Mouse (Mus musculus): ENCODE data around the gene Kif3c. TPM values are rescaled to one million over a fixed set of nuclear protein-coding genes. Genes with fewer than 3 reads are reported as not detected.

Gene Kif3c
- polyA plus RNA-seq, 1 experiment from 2014 or later = 6.4 TPM

DNA sequence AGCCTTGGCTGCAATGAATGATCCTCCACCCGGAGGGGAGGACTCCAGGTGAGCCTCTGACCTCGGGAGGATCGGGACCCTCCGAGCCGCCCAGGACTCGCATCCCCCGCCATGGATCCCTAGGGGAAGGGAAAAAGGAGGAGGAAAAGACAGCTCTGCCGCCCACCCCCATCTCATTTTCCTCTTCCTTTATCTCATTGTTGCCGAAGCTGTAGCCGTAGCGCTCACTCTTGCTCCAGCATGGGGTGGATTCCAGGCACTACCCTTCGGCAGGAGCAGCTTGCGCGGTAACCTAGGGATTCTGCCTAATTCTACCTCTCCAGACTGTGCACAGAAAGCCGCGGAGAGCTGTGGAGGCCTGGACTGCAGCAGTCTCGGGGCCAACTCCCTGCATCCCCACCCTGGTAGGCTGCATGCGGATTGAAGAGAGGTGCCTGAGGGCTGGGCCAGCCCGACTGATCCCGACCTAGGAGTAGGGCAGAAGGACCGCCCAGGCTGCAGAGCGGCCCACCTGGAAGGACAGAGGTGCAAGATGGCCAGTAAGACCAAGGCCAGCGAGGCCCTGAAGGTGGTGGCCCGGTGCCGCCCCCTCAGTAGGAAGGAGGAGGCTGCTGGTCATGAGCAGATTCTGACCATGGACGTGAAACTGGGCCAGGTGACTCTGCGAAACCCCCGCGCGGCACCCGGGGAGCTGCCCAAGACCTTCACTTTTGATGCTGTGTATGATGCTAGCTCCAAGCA is 687 bp downstream of the Kif3c start:
- DNase-seq (ENCODE audit: low spot score) = peak; percentile 25
- no peaks in the 10 kb centered on the region for H3K27me3 ChIP-seq (ENCODE audit: insufficient read depth, low read length)
- H3K9ac ChIP-seq (ENCODE audit: low read depth, low read length) = peak overlapping the region; percentile 75
- no peak for TF ChIP-seq CTCF (IDR thresholded peaks at IDR 0.05; ENCODE audit: low read depth)
- H3K4me3 ChIP-seq (replicated peaks; ENCODE audit: low read depth, low read length) = peak overlapping the region; percentile 90
- peak overlapping the region; percentile 83 for H3K4me2 ChIP-seq (ENCODE audit: low read length)
- no peaks in the 10 kb centered on the region for H3K36me3 ChIP-seq (ENCODE audit: insufficient read depth, low read length)
- peaks cover 15% of the 10 kb centered on the region; the same call in 1 of the 2 replicates for H3K4me1 ChIP-seq (replicated peaks; ENCODE audit: insufficient read depth, low read length)
- peak; percentile 27; the same call in 1 of the 2 replicates for ATAC-seq (replicated peaks; ENCODE audit: low FRiP score, low read depth)
- H3K9me3 ChIP-seq (replicated peaks; ENCODE audit: low read length) = no peaks in the 10 kb centered on the region
- WGBS = 3% methylated on average over 31 of the region's 31 CpGs
- H3K27ac ChIP-seq = peak overlapping the region; percentile 25

DNA sequence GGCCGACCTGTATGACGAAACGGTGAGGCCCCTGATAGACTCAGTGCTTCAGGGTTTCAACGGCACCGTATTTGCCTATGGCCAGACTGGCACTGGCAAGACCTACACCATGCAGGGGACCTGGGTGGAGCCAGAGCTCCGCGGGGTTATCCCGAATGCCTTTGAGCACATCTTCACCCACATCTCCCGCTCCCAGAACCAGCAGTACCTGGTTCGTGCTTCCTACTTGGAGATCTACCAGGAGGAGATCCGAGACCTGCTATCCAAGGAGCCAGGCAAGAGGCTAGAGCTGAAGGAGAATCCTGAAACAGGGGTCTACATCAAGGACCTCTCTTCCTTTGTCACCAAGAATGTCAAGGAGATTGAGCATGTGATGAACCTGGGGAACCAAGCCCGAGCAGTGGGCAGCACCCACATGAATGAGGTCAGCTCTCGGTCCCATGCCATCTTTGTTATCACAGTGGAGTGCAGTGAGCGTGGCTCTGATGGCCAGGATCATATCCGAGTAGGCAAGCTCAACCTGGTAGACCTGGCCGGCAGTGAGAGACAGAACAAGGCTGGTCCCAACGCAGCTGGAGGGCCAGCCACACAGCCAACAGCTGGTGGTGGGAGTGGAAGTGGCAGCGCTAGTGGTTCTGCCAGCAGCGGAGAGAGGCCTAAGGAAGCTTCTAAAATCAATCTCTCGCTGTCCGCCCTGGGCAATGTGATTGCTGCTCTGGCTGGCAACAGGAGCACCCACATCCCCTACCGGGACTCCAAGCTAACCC is 1.4 kb downstream of the Kif3c start:
- H3K27me3 ChIP-seq (ENCODE audit: insufficient read depth, low read length) = no peaks in the 10 kb centered on the region
- TF ChIP-seq CTCF (IDR thresholded peaks at IDR 0.05; ENCODE audit: low read depth) = no peak
- H3K4me3 ChIP-seq (replicated peaks; ENCODE audit: low read depth, low read length) = peak overlapping the region; percentile 90
- ATAC-seq (replicated peaks; ENCODE audit: low FRiP score, low read depth) (0 out of 2 replicates have a peak, but pooled peaks have one; percentile 3), DNase-seq (ENCODE audit: low spot score) (no peak)
- H3K9ac ChIP-seq (ENCODE audit: low read depth, low read length) = peak overlapping the region; percentile 75
- H3K4me2 ChIP-seq (ENCODE audit: low read length) = peak overlapping the region; percentile 83
- peaks cover 22% of the 10 kb centered on the region; the same call in 1 of the 2 replicates for H3K4me1 ChIP-seq (replicated peaks; ENCODE audit: insufficient read depth, low read length)
- 66% methylated on average over 22 of the region's 22 CpGs for WGBS
- H3K36me3 ChIP-seq (ENCODE audit: insufficient read depth, low read length) = no peaks in the 10 kb centered on the region
- no peaks in the 10 kb centered on the region for H3K9me3 ChIP-seq (replicated peaks; ENCODE audit: low read length)
- H3K27ac ChIP-seq = no peak overlapping the region

DNA sequence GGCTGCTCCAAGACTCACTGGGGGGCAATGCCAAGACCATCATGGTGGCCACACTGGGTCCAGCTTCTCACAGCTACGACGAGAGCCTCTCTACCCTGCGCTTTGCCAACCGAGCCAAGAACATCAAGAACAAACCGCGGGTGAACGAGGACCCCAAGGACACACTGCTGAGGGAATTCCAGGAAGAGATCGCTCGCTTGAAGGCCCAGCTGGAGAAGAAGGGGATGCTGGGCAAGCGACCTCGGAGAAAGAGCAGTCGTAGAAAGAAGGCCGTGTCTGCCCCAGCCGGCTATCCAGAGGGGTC is 2.0 kb downstream of the Kif3c start:
- H3K4me3 ChIP-seq (replicated peaks; ENCODE audit: low read depth, low read length) = no peak overlapping the region
- peaks cover 24% of the 10 kb centered on the region; the same call in 1 of the 2 replicates for H3K4me1 ChIP-seq (replicated peaks; ENCODE audit: insufficient read depth, low read length)
- H3K4me2 ChIP-seq (ENCODE audit: low read length) = no peak overlapping the region
- no peak overlapping the region for H3K27ac ChIP-seq
- no peaks in the 10 kb centered on the region for H3K27me3 ChIP-seq (ENCODE audit: insufficient read depth, low read length)
- DNase-seq (ENCODE audit: low spot score) (no peak), ATAC-seq (replicated peaks; ENCODE audit: low FRiP score, low read depth) (no peak)
- no peaks in the 10 kb centered on the region for H3K9me3 ChIP-seq (replicated peaks; ENCODE audit: low read length)
- no peak for TF ChIP-seq CTCF (IDR thresholded peaks at IDR 0.05; ENCODE audit: low read depth)
- H3K36me3 ChIP-seq (ENCODE audit: insufficient read depth, low read length) = no peaks in the 10 kb centered on the region
- H3K9ac ChIP-seq (ENCODE audit: low read depth, low read length) = no peak overlapping the region
- 96% methylated on average over 14 of the region's 14 CpGs for WGBS

DNA sequence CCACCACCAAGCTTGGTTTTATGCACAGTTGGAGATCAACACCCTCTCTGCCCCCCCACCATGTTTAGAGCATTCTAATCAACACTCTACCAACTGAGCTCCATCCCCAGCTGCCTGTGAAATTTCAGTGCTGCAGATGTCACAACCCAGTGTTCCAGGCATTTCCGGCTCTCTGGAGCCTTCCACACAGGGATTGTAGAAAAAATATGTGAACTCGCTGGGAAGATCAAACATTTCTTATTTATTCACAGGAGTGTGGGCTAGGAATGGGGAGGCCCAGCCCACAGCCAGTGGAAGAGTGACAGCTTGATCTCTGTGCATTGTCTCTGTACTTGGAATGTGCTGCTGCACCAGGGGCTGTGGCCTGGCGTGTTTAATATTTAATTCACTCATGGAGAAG is 3.8 kb downstream of the Kif3c start:
- H3K4me3 ChIP-seq (replicated peaks; ENCODE audit: low read depth, low read length) = no peak overlapping the region
- H3K27me3 ChIP-seq (ENCODE audit: insufficient read depth, low read length) = no peaks in the 10 kb centered on the region
- H3K4me1 ChIP-seq (replicated peaks; ENCODE audit: insufficient read depth, low read length) = peaks cover 24% of the 10 kb centered on the region; the same call in 1 of the 2 replicates
- DNase-seq (ENCODE audit: low spot score) = peak; percentile 46
- H3K9me3 ChIP-seq (replicated peaks; ENCODE audit: low read length) = no peaks in the 10 kb centered on the region
- WGBS = 49% methylated on average over 3 of the region's 3 CpGs
- ATAC-seq (replicated peaks; ENCODE audit: low FRiP score, low read depth) = no peak
- no peak for TF ChIP-seq CTCF (IDR thresholded peaks at IDR 0.05; ENCODE audit: low read depth)
- H3K36me3 ChIP-seq (ENCODE audit: insufficient read depth, low read length) = no peaks in the 10 kb centered on the region
- H3K4me2 ChIP-seq (ENCODE audit: low read length) = no peak overlapping the region
- 0 out of 2 replicates have a peak overlapping the region, but pooled peaks have one; percentile 18 for H3K9ac ChIP-seq (ENCODE audit: low read depth, low read length)
- H3K27ac ChIP-seq = peak overlapping the region; percentile 54; the same call in 1 of the 2 replicates

DNA sequence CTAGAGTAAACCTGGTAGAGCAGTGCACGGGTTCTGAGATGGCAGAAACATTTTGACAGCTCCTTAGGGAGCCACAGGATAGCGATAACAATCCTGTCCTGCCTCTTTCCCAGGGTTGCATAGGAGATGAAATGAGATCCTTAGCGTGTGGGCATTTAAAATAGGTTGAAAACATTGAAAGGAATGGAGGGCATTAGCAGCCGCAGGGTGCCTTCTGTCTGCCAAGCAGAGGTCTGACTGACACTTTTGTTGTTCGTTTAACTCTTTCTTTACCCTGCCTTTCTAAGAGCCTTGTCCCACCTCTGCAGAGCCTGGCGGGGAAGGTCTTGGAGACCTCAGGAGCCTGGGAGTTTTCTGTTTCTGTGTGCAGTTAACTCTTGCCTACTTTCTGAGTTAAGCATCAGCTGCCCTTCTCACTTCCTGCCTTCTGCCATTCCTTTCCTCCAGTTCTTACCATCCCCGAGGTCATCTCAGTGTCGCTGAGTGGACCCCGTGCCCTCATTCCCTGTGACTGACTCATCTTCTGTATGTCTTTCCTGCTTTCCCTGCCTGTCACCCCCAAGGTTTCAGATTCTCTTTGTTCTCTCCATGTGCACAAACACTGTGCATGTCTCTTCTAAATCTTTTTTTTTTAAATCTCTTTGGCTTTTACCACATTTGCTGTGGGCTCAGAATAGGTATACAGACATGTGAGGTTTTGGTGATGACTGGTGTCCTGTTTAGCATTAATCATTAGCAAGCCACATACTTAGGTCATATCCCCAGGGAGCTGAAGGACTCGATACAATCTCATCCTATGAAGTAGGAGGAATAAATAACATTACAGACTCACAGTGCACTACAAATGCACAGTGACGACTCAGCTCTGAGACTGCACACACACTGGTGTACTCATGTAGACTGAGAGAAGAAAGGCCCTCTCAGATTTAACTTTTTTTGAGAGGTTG is 6.3 kb downstream of the Kif3c start:
- no peaks in the 10 kb centered on the region for H3K36me3 ChIP-seq (ENCODE audit: insufficient read depth, low read length)
- no peak for DNase-seq (ENCODE audit: low spot score)
- H3K9ac ChIP-seq (ENCODE audit: low read depth, low read length) = no peak overlapping the region
- H3K9me3 ChIP-seq (replicated peaks; ENCODE audit: low read length) = no peaks in the 10 kb centered on the region
- H3K27me3 ChIP-seq (ENCODE audit: insufficient read depth, low read length) = no peaks in the 10 kb centered on the region
- H3K4me3 ChIP-seq (replicated peaks; ENCODE audit: low read depth, low read length) = no peak overlapping the region
- peak overlapping the region; percentile 11; the same call in 1 of the 2 replicates for H3K4me2 ChIP-seq (ENCODE audit: low read length)
- TF ChIP-seq CTCF (IDR thresholded peaks at IDR 0.05; ENCODE audit: low read depth) = no peak
- ATAC-seq (replicated peaks; ENCODE audit: low FRiP score, low read depth) = no peak
- 0 out of 2 replicates have a peak overlapping the region, but pooled peaks have one; percentile 2 for H3K27ac ChIP-seq
- peaks cover 22% of the 10 kb centered on the region; the same call in 1 of the 2 replicates for H3K4me1 ChIP-seq (replicated peaks; ENCODE audit: insufficient read depth, low read length)
- WGBS = 22% methylated on average over 11 of the region's 11 CpGs
